Mouse (Mus musculus): Measurements from ENCODE around the gene Mkrn1. TPM values are rescaled to one million over a fixed set of nuclear protein-coding genes. Genes with fewer than 3 reads are reported as not detected.
A peak's percentile ranks its signal among the peaks of the same experiment; 100 is the strongest.

Mkrn1 gene
- polyA plus RNA-seq (2016; fragmentation: Nextera tagmentation; extraction: Ambion mirVana) = 52.7 and 55.1 TPM in 2 replicates

GRCm38 (mm10) chr6:39419851-39420721 is at the start of gene Mkrn1:
Mkrn1 (minus strand) TSS chr6:39420462.
- Histone ChIP-seq H3K27me3 (replicated peaks) (peaks cover 35% of the 10 kb centered on the region), H3K27ac (ENCODE audit: poor library complexity, severe bottlenecking) (peak within 1 kb of the TSS; percentile 72), H3K4me3 (peak within 1 kb of the TSS; percentile 99), H3K4me1 (replicated peaks) (0 out of 2 replicates have a peak, but pooled peaks cover 7% of the 10 kb centered on the region), H3K4me2 (peak within 1 kb of the TSS; percentile 85), H3K9me3 (replicated peaks) (no peaks in the 10 kb centered on the region), H3K9ac (peak within 1 kb of the TSS; percentile 81), H3K36me3 (no peaks in the 10 kb centered on the region)
- ATAC-seq (ENCODE audit: insufficient number of reproducible peaks, low FRiP score) = peak; percentile 93
- 0% methylated on average over 82 of the region's 82 CpGs for WGBS

- H3K4me1 ChIP-seq (replicated peaks) = peaks cover 13% of the 10 kb centered on the region
- H3K9me3 ChIP-seq (replicated peaks) = no peaks in the 10 kb centered on the region
- H3K4me3 ChIP-seq = no peak overlapping the region
- no peak overlapping the region for H3K27ac ChIP-seq (ENCODE audit: poor library complexity, severe bottlenecking)
- no peak for ATAC-seq (ENCODE audit: insufficient number of reproducible peaks, low FRiP score)
- WGBS = 83% methylated on average over 5 of the region's 5 CpGs
- peaks cover 76% of the 10 kb centered on the region for H3K36me3 ChIP-seq
- no peaks in the 10 kb centered on the region for H3K27me3 ChIP-seq (replicated peaks)
- no peak overlapping the region for H3K4me2 ChIP-seq
- H3K9ac ChIP-seq = no peak overlapping the region
Observed at GRCm38 (mm10) chr6:39469427-39469826, 49.2 kb upstream of the Mkrn1 start.

GRCm38 (mm10) chr6:39462621-39463538 is 42.6 kb upstream of the Mkrn1 start:
- Histone ChIP-seq H3K4me1 (replicated peaks) (no peaks in the 10 kb centered on the region), H3K27me3 (replicated peaks) (no peaks in the 10 kb centered on the region), H3K36me3 (peaks cover 54% of the 10 kb centered on the region), H3K27ac (ENCODE audit: poor library complexity, severe bottlenecking) (no peak overlapping the region), H3K9me3 (replicated peaks) (0 out of 2 replicates have a peak, but pooled peaks cover 3% of the 10 kb centered on the region), H3K9ac (no peak overlapping the region), H3K4me2 (peak overlapping the region; percentile 25; the same call in 1 of the 2 replicates), H3K4me3 (no peak overlapping the region)
- 0 out of 2 replicates have a peak, but pooled peaks have one; percentile 55 for ATAC-seq (ENCODE audit: insufficient number of reproducible peaks, low FRiP score)
- WGBS = 48% methylated on average over 16 of the region's 16 CpGs

- Histone ChIP-seq H3K36me3 (peaks cover 33% of the 10 kb centered on the region), H3K9ac (no peak overlapping the region)
Observed at GRCm38 (mm10) chr6:39460040-39460439, 39.8 kb upstream of the Mkrn1 start.

GRCm38 (mm10) chr6:39455339-39456160 is 35.3 kb upstream of the Mkrn1 start:
- Histone ChIP-seq H3K4me2 (no peak overlapping the region), H3K9me3 (replicated peaks) (0 out of 2 replicates have a peak, but pooled peaks cover 3% of the 10 kb centered on the region), H3K27me3 (replicated peaks) (no peaks in the 10 kb centered on the region), H3K4me3 (no peak overlapping the region), H3K9ac (no peak overlapping the region), H3K36me3 (peaks cover 7% of the 10 kb centered on the region), H3K4me1 (replicated peaks) (no peaks in the 10 kb centered on the region), H3K27ac (ENCODE audit: poor library complexity, severe bottlenecking) (no peak overlapping the region)
- 77% methylated on average over 8 of the region's 8 CpGs for WGBS
- no peak for ATAC-seq (ENCODE audit: insufficient number of reproducible peaks, low FRiP score)

More at GRCm38 (mm10) chr6:39460040-39460439, 39.8 kb upstream of the Mkrn1 start:
- H3K4me2 ChIP-seq = no peak overlapping the region
- H3K4me1 ChIP-seq (replicated peaks) = no peaks in the 10 kb centered on the region
- whole genome bisulfite sequencing = 92% methylated on average over 11 of the region's 11 CpGs
- no peak for ATAC-seq (ENCODE audit: insufficient number of reproducible peaks, low FRiP score)
- no peak overlapping the region for H3K4me3 ChIP-seq
- 0 out of 2 replicates have a peak, but pooled peaks cover 3% of the 10 kb centered on the region for H3K9me3 ChIP-seq (replicated peaks)
- H3K27ac ChIP-seq (ENCODE audit: poor library complexity, severe bottlenecking) = no peak overlapping the region
- H3K27me3 ChIP-seq (replicated peaks) = no peaks in the 10 kb centered on the region

GRCm38 (mm10) chr6:39454616-39455015 is 34.4 kb upstream of the Mkrn1 start:
- ATAC-seq (ENCODE audit: insufficient number of reproducible peaks, low FRiP score) = no peak
- WGBS = 61% methylated on average over 2 of the region's 2 CpGs
- H3K4me2 ChIP-seq = no peak overlapping the region

GRCm38 (mm10) chr6:39453564-39453963 is 33.3 kb upstream of the Mkrn1 start:
- Histone ChIP-seq H3K4me1 (replicated peaks) (no peaks in the 10 kb centered on the region), H3K9me3 (replicated peaks) (no peaks in the 10 kb centered on the region), H3K36me3 (no peaks in the 10 kb centered on the region), H3K4me2 (no peak overlapping the region), H3K9ac (no peak overlapping the region), H3K27ac (ENCODE audit: poor library complexity, severe bottlenecking) (no peak overlapping the region), H3K4me3 (no peak overlapping the region), H3K27me3 (replicated peaks) (no peaks in the 10 kb centered on the region)
- WGBS = 84% methylated on average over 4 of the region's 4 CpGs
- no peak for ATAC-seq (ENCODE audit: insufficient number of reproducible peaks, low FRiP score)

More at GRCm38 (mm10) chr6:39454616-39455015, 34.4 kb upstream of the Mkrn1 start:
- H3K9ac ChIP-seq = no peak overlapping the region
- H3K36me3 ChIP-seq = no peaks in the 10 kb centered on the region
- no peaks in the 10 kb centered on the region for H3K4me1 ChIP-seq (replicated peaks)
- H3K4me3 ChIP-seq = no peak overlapping the region
- H3K27ac ChIP-seq (ENCODE audit: poor library complexity, severe bottlenecking) = no peak overlapping the region
- no peaks in the 10 kb centered on the region for H3K27me3 ChIP-seq (replicated peaks)
- H3K9me3 ChIP-seq (replicated peaks) = no peaks in the 10 kb centered on the region

GRCm38 (mm10) chr6:39451033-39451432 is 30.8 kb upstream of the Mkrn1 start:
- Histone ChIP-seq H3K36me3 (no peaks in the 10 kb centered on the region), H3K27me3 (replicated peaks) (no peaks in the 10 kb centered on the region), H3K9me3 (replicated peaks) (no peaks in the 10 kb centered on the region), H3K4me2 (no peak overlapping the region), H3K27ac (ENCODE audit: poor library complexity, severe bottlenecking) (no peak overlapping the region), H3K4me3 (no peak overlapping the region), H3K9ac (no peak overlapping the region), H3K4me1 (replicated peaks) (no peaks in the 10 kb centered on the region)
- WGBS = 77% methylated on average over 3 of the region's 3 CpGs
- no peak for ATAC-seq (ENCODE audit: insufficient number of reproducible peaks, low FRiP score)

- no peak for ATAC-seq (ENCODE audit: insufficient number of reproducible peaks, low FRiP score)
Observed at GRCm38 (mm10) chr6:39450580-39450979, 30.3 kb upstream of the Mkrn1 start.

GRCm38 (mm10) chr6:39447429-39448185 is 27.3 kb upstream of the Mkrn1 start:
- 42% methylated on average over 4 of the region's 4 CpGs for WGBS
- no peak overlapping the region for H3K27ac ChIP-seq (ENCODE audit: poor library complexity, severe bottlenecking)
- H3K4me3 ChIP-seq = no peak overlapping the region
- no peak overlapping the region for H3K4me2 ChIP-seq
- no peaks in the 10 kb centered on the region for H3K36me3 ChIP-seq
- no peaks in the 10 kb centered on the region for H3K27me3 ChIP-seq (replicated peaks)
- H3K9ac ChIP-seq = no peak overlapping the region
- no peak for ATAC-seq (ENCODE audit: insufficient number of reproducible peaks, low FRiP score)
- H3K4me1 ChIP-seq (replicated peaks) = no peaks in the 10 kb centered on the region
- no peaks in the 10 kb centered on the region for H3K9me3 ChIP-seq (replicated peaks)

More at GRCm38 (mm10) chr6:39450580-39450979, 30.3 kb upstream of the Mkrn1 start:
- no peaks in the 10 kb centered on the region for H3K27me3 ChIP-seq (replicated peaks)
- WGBS = 76% methylated on average over 4 of the region's 4 CpGs
- H3K9me3 ChIP-seq (replicated peaks) = no peaks in the 10 kb centered on the region
- no peak overlapping the region for H3K4me2 ChIP-seq
- H3K36me3 ChIP-seq = no peaks in the 10 kb centered on the region
- no peak overlapping the region for H3K27ac ChIP-seq (ENCODE audit: poor library complexity, severe bottlenecking)
- no peak overlapping the region for H3K4me3 ChIP-seq
- no peaks in the 10 kb centered on the region for H3K4me1 ChIP-seq (replicated peaks)
- H3K9ac ChIP-seq = no peak overlapping the region

Measured in heart, embryonic 12.5 days (tissue).